Mouse (Mus musculus) ovary, adult 18-20 months (tissue): ENCODE data around the gene Itpkb.
"Not testable (repeated sequence)": the region's sequence is repeated elsewhere in the genome, so short reads cannot be mapped to it uniquely, and the experiment has no call there.

Experiments used
- DNase-seq: peaks from one replicate; pipeline ENCODE4 v3.0.0; 2022; ENCODE audit warnings: low spot score, mixed read lengths

Gene Itpkb

DNA sequence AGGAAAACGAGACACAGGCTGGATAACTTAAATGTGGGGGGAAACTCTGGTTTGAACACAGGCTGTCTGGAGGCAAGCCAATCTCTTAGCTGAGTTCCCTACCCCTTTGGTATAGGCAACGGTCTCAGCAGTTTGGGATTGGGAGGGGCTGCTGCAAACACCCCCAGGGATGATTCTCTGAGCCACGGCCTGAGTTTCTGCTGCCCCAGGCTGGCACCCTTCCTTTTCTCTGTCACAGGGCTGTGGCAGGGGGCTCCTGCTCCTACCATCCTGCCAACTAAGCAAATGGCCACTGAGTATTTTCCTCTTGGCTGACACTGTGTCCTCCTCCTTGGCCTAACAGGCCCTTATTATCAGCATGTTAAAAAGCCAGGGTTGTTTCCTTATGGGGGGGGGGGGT is 37.3 kb downstream of the Itpkb start:
- no peak for DNase-seq

DNA sequence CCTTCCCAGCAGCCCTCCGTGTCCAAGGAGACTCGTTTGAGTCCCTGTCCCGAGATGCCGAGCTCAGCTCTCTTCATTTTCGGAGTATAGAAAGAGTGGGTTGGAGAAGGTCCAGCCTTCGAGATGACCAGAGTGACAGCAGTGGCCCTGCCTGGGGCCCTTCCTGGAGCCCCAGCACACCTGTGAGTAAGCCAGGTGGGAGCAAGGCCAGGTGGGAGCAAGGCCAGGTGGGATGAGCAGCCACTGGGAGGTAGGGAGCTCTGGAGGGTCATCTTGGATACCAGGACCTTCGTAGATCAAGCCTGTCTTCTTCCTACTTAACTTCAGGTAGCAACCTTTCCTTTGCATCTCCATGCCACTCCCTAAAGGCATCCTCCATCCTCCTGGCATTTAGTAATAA is 37.8 kb downstream of the Itpkb start:
- DNase-seq: no peak

- no peak for DNase-seq
Measured at GRCm38 (mm10) chr1:180368646-180369045, 38.4 kb downstream of the Itpkb start.

DNA sequence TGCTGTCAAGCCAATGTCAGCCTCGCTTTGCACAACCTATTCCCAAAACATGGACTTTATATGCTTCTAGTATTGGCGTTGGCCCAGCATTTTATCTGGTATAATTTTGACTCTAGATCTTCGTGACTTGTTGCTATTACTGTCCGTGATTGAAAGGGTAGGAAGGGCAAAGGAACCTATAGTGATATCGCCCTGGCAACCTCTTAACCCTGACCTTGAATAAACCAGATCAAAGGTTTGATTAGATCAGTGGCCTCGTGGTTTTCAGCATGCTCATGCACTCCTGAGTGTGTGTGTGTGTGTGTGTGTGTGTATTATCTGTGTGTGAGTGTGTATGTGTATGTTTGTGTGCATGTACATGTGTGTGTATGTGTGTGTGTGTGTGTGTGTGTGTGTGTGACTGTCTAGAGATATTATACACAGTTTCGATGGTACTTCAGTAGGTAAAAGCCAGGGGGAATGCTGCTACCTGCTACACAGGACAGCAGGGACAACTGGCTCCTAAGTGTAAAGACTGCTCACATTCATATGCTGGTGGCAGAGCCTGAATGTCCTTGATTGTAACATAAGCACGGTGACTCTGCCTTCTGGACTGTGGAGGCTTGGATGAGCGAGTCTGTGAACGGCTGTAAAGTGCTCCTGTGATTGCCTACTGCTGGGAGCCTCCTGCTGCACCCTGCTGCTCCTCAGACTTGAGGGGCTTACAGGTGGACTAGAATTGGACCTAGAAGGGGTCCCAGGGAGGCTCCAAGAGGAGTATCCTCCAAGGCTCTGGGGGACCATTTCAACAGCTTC is 40.8 kb downstream of the Itpkb start:
- no peak for DNase-seq

DNA sequence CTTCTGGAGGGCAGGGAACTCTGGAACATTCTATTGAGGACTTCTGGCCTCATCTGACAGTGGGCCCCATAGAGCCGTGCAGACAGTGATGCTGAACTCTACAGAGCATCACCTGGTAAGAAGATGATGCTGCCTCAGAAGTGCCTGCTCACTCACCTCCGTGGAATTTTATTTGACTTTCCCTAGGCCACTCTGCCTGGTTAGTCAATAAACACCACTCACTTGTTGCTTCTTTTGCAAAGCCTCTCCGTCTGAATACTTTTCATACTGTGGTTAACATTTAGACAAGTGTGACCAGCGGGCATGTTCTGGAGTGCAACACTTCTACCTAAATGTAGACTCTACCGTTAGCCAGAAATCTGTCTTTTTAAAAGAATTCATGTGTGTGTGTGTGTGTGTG is 42.0 kb downstream of the Itpkb start:
- not testable (repeated sequence) for DNase-seq

DNA sequence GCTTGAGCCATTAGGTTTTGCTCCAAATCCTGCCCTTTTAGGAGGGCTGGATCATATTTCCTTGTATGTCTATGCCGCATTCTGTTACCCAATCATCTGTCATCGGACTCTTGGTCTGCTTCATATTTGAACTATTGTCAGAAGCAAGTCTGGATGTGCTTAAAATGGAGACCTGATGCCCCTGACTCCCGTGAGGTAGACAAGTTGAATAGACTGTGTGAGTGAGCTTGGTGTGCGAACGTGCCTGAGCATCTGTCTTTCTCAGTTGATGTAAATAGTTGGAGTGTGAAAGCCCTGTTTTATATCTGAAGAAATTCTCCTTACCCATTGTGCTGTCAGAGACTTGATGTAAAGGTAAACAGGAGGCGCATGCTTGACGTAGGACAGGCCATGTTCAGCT is 46.3 kb downstream of the Itpkb start:
- DNase-seq: no peak

GRCm38 (mm10) chr1:180379559-180379958 is 49.3 kb downstream of the Itpkb start:
- no peak for DNase-seq

GRCm38 (mm10) chr1:180382358-180382757 is 52.1 kb downstream of the Itpkb start:
- no peak for DNase-seq

GRCm38 (mm10) chr1:180383884-180384283 is 53.6 kb downstream of the Itpkb start:
- DNase-seq: no peak

GRCm38 (mm10) chr1:180384486-180384885 is 54.2 kb downstream of the Itpkb start:
- DNase-seq: peak; percentile 81

DNA sequence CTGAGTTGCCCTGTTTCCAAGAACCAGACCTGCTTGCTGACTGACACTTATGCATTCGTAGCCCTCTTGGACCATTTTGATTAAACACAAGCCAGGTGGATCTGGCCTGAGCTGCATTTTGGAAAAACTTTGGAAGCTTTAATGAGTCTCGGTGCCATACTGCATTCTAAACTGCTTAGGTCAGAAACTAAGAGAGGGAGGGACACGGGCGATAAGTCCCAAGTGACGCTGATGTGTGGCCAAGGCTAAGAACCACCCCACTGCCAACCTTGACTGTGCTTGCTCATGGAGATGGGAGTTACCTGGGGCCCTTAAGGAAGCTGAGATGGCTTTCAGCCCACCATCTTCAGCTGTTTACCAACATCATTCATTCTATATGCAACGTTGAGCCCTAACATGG is 55.0 kb downstream of the Itpkb start:
- DNase-seq: no peak

DNA sequence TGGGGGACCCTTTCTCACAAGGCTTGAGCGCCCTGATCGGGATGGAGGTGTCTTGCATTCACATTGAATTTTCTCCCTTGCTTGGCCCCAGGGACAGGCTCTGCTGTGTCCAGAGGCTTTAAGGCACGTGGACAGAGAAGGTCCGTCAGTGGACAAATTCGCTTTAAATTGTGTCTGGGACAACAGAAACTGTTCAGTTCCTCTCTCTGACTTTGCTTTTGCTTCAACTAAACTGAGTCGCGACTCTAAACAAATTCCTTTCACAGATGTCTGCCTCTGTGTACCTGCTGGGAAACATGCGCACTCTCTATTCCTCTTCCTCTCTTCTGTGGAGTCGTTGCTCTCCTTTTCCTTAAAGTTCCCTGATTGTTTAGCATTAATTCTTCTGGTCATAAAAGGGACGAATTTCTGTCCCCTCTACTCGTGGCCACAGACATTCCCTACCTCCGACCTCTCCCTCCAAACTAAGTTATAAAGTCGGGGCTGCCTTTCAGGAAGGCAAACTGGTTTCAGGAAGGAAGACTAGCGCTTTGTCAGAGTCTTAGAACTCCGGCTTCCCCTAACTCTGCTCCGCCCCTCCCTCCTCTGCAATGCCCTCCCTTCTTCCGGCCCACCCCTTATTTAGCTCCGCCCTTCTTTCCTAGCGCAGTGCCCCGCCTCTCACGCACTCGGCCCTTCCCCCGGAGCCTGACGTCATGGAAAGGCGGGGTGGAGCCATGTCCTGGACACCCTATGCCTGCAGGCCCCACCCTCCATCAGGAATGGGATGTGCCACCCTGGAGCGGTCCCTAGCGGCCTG is 56.9 kb downstream of the Itpkb start:
- peak; percentile 99 for DNase-seq

DNA sequence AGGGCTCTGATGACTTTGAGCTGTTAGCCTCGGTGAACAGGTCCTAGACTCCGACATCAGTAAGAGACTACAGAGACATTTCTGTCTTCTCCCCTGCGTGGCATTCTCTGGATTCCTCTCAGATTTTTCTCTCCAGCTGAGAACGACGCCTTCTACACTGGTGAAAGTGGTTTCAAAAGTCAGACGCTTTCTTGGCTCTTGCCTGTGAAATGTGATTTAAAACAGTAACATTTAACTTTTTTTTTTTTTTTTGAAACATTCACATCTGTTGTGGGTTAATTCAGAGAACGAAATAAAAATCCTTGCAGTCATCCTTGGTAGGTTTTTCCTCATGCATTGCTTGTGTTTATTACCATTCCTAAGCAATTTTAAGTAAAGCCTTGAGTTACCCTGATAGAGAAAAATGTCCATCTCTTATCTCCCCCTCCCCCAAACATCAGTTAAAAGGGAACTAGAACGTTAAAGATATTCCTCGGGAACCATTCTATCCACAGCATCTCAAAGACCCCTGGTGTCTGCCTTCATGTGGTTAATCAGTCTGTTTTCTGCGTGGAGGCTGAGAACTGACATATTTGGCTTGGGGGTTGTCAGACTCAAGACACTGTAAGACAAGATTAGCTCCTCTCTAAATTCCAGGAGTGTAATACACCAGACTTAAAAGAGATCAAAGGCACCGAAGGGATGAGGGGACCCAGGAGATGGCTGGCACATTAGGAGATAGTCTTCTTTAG is 57.6 kb downstream of the Itpkb start:
- DNase-seq: no peak

DNA sequence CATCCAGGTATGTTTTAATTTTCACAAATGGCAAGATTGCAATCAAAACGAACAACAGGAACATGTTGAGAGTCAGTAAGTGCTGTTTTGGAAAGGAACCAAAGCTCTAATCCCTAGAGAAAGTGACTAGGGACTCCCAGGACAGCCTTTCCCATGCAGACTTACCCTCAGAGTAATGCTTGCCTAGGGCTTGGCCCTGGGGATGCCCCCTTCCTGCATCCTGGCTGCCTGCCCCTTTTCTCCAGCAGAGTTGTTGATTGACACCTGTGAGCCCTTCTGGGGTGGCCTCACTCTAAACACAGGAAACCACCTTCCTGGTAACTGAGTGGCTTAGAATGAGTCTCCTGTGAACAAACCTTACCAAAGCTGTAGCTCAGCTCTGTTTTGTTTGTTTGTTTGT is 58.2 kb downstream of the Itpkb start:
- no peak for DNase-seq

GRCm38 (mm10) chr1:180389213-180389760 is 59.0 kb downstream of the Itpkb start:
- not testable (repeated sequence) for DNase-seq

DNA sequence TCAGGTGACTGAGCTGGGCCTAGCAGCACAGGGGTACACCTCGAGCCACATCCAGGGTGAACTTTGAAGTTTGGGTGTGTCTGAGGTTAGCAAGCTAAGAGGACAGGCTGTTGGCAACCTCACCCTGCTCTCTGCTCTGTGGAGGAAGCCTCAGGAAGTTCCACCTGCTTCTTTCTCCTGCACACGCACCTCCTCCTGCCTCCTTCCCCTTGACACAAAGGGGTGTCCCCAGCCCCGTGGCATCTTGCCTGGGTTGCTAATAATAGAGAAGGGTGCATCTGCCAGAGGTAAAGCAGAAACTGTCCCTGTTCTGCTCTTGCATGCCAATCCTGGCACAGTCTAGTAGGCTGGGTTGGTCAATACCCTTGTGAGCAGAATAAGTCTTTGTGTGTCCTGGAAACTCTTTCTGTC is 60.0 kb downstream of the Itpkb start:
- DNase-seq: no peak

- DNase-seq: no peak
Measured at GRCm38 (mm10) chr1:180390746-180391574, 60.7 kb downstream of the Itpkb start.

- no peak for DNase-seq
Measured at GRCm38 (mm10) chr1:180391575-180391945, 61.3 kb downstream of the Itpkb start.

DNA sequence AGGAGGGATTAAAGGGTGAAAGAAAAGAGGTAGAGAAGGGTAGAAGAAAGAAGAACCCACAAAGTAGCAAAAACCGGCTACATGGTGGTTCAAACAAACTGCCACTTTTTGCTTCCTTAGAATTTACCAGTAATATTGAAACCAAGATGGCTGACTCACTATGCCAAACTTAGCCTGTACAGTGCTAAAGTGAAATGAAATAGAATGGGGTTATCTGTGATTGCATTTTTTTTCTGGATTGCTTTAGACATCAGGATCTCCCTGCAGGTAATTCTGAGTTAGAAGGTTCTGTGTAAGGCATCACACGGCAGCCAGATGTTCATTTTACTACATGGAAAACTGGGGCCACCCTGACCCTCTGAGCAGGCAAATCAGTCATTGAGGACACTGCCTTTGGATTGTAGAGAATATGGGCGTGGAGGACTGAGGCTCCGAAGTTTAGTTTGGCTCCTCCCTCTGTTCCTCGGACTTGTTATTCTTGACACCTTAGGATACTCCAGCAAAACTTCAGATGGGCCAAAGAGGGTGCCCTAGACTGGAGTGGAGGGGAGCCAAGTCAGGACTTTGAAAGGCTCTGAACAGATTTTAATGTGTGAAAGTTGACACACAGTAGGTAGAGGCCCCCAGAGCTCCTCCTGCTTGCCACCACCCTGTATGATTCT is 62.0 kb downstream of the Itpkb start:
- no peak for DNase-seq

DNA sequence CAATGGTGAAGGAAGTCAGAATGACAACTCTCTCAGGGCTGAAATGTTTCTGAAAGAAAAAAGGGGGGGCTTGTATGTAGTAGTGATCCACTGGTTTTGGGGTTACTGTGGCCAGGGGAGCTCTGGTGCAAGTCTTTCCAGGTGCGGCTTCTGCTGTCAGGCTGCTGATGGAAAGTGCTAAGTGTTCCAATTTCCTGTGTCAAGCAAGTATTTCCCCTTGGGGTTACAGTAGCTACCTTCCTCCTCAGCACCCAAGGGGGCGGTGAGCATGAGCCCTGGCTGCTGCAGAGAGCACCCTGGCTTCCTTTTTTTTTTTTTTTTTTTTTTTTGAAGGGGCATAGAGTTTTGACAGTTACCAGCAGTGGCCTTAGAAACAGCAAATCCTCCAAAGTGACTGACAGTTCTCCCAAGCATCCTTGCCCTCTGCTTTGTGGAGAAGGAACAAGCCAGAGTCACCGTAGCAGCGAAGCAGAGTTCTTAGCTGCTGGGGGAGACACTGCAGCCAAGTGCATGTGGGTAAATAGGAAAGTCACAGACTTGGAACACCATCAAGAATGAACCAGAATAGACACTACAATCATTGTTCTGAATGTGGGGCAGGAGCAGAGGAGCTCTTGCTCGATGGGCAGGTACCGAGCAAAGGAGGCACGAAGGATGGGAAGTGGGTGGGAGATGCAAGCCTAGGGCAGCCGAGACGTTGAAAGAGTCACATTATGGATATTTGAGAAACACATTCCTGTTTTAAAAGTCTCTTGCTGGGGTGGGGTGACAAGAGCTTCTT is 62.9 kb downstream of the Itpkb start:
- DNase-seq: no peak
